Mouse (Mus musculus) neural tube, embryonic 12.5 days (tissue): ENCODE measurements at regions not wholly inside any gene's neighbourhood (a gene's known extent, or its start where the extent isn't known, plus 50 kb on each side); places are given as distances from the start of the nearest gene placed in this dataset.
"Not testable (repeated sequence)": the region's sequence is repeated elsewhere in the genome, so short reads cannot be mapped to it uniquely, and the experiment has no call there.

Source experiments
- ATAC-seq: fragments of 200-750 bp; cut with Nextera tagmentation; 2 replicates; pipeline ENCODE4 v1.8.0; 2017; ENCODE audit warnings: low read depth, mild to moderate bottlenecking, moderate TSS enrichment, moderate library complexity; ENCODE audit not compliant: low FRiP score
- H3K27ac ChIP-seq: fragments of 300-500 bp; sonication (generic); 2 replicates; pipeline ENCODE4 v1.5.1; 2016
- H3K27me3 ChIP-seq: fragments of 300-500 bp; sonication (generic); replicated peaks from 2 replicates; pipeline ENCODE4 v1.6.1; 2016; ENCODE audit warnings: mild to moderate bottlenecking
- H3K36me3 ChIP-seq: fragments of 300-500 bp; sonication (generic); 2 replicates; pipeline ENCODE4 v1.6.1; 2016; ENCODE audit warnings: mild to moderate bottlenecking
- H3K4me1 ChIP-seq: fragments of 300-500 bp; sonication (generic); 2 replicates; pipeline ENCODE4 v1.6.1; 2016
- H3K4me2 ChIP-seq: fragments of 300-500 bp; sonication (generic); replicated peaks from 2 replicates; pipeline ENCODE4 v1.6.1; 2016; ENCODE audit warnings: mild to moderate bottlenecking
- H3K4me3 ChIP-seq: fragments of 300-500 bp; sonication (generic); 2 replicates; pipeline ENCODE4 v1.5.1; 2016
- H3K9ac ChIP-seq: fragments of 300-500 bp; sonication (generic); 2 replicates; pipeline ENCODE4 v1.6.1; 2016; ENCODE audit warnings: mild to moderate bottlenecking
- H3K9me3 ChIP-seq: fragments of 300-500 bp; sonication (generic); 2 replicates; pipeline ENCODE4 v1.6.1; 2016; ENCODE audit warnings: mild to moderate bottlenecking
- WGBS: fragments of 180-500 bp; shearing (Covaris S2); methylation state at CpG from one replicate; pipeline ENCODE4 v1.1.7; 2016; 5-methylcytosine and 5-hydroxymethylcytosine counted together

GRCm38 (mm10) chr5:134046086-134046485 lies 53.4 kb upstream of the Castor2 start:
- 60% methylated on average over 6 of the region's 6 CpGs for WGBS
- Histone ChIP-seq H3K27ac (no peak overlapping the region), H3K4me2 (no peak overlapping the region), H3K9ac (no peak overlapping the region), H3K9me3 (no peaks in the 10 kb centered on the region), H3K27me3 (no peaks in the 10 kb centered on the region), H3K36me3 (no peaks in the 10 kb centered on the region), H3K4me3 (no peak overlapping the region), H3K4me1 (peaks cover 5% of the 10 kb centered on the region; the same call in 1 of the 2 replicates)
- ATAC-seq, result no peak

- not testable (repeated sequence) for H3K36me3 ChIP-seq, H3K27me3 ChIP-seq, H3K27ac ChIP-seq, H3K4me3 ChIP-seq, H3K9ac ChIP-seq, H3K4me1 ChIP-seq, H3K4me2 ChIP-seq, H3K9me3 ChIP-seq, ATAC-seq
- 81% methylated on average over 1 of the region's 2 CpGs for WGBS
Observed at GRCm38 (mm10) chr5:134042938-134043337, 56.6 kb upstream of the Castor2 start.

GRCm38 (mm10) chr5:134027316-134027966 lies 72.1 kb upstream of the Castor2 start:
- Histone ChIP-seq H3K4me1 (peaks cover 5% of the 10 kb centered on the region; the same call in 1 of the 2 replicates), H3K27me3 (no peaks in the 10 kb centered on the region), H3K27ac (0 out of 2 replicates have a peak overlapping the region, but pooled peaks have one; percentile 7), H3K4me2 (peak overlapping the region; percentile 27; the same call in 1 of the 2 replicates), H3K9me3 (no peaks in the 10 kb centered on the region), H3K9ac (no peak overlapping the region), H3K4me3 (no peak overlapping the region), H3K36me3 (no peaks in the 10 kb centered on the region)
- 27% methylated on average over 11 of the region's 11 CpGs for WGBS
- no peak for ATAC-seq

- Histone ChIP-seq H3K4me2 (no peak overlapping the region), H3K27me3 (no peaks in the 10 kb centered on the region), H3K4me3 (no peak overlapping the region), H3K27ac (no peak overlapping the region), H3K36me3 (no peaks in the 10 kb centered on the region), H3K9ac (no peak overlapping the region), H3K9me3 (0 out of 2 replicates have a peak, but pooled peaks cover 6% of the 10 kb centered on the region), H3K4me1 (peaks cover 11% of the 10 kb centered on the region)
- 57% methylated on average over 13 of the region's 13 CpGs for WGBS
- ATAC-seq, result no peak
Observed at GRCm38 (mm10) chr5:134019651-134020432, 79.7 kb upstream of the Castor2 start.

GRCm38 (mm10) chr5:134014257-134015163 lies 85.0 kb upstream of the Castor2 start:
- H3K9me3 ChIP-seq, result 0 out of 2 replicates have a peak, but pooled peaks cover 6% of the 10 kb centered on the region
- no peaks in the 10 kb centered on the region for H3K36me3 ChIP-seq
- H3K27ac ChIP-seq, result 0 out of 2 replicates have a peak overlapping the region, but pooled peaks have one; percentile 8
- no peak overlapping the region for H3K4me3 ChIP-seq
- H3K27me3 ChIP-seq, result no peaks in the 10 kb centered on the region
- peak overlapping the region; percentile 29 for H3K4me2 ChIP-seq
- WGBS, result 22% methylated on average over 13 of the region's 13 CpGs
- ATAC-seq, result peak; percentile 84
- H3K4me1 ChIP-seq, result peaks cover 26% of the 10 kb centered on the region
- H3K9ac ChIP-seq, result no peak overlapping the region

- Histone ChIP-seq H3K27me3 (no peaks in the 10 kb centered on the region; the same call in 1 of the 2 replicates), H3K4me3 (no peak overlapping the region), H3K27ac (no peak overlapping the region), H3K9ac (no peak overlapping the region), H3K4me2 (no peak overlapping the region), H3K9me3 (0 out of 2 replicates have a peak, but pooled peaks cover 4% of the 10 kb centered on the region), H3K36me3 (no peaks in the 10 kb centered on the region), H3K4me1 (peaks cover 25% of the 10 kb centered on the region)
- ATAC-seq, result no peak
- WGBS, result 85% methylated on average over 8 of the region's 8 CpGs
Observed at GRCm38 (mm10) chr5:134013206-134013605, 86.3 kb upstream of the Castor2 start.

- Histone ChIP-seq H3K4me3 (no peak overlapping the region), H3K4me2 (no peak overlapping the region), H3K27ac (no peak overlapping the region), H3K9ac (no peak overlapping the region), H3K4me1 (peaks cover 25% of the 10 kb centered on the region), H3K36me3 (no peaks in the 10 kb centered on the region), H3K9me3 (no peaks in the 10 kb centered on the region), H3K27me3 (no peaks in the 10 kb centered on the region; the same call in 1 of the 2 replicates)
- no peak for ATAC-seq
- 39% methylated on average over 14 of the region's 14 CpGs for WGBS
Observed at GRCm38 (mm10) chr5:134009843-134010242, 89.7 kb upstream of the Castor2 start.

GRCm38 (mm10) chr5:134007127-134007771 lies 92.3 kb upstream of the Castor2 start:
- H3K4me1 ChIP-seq, result peaks cover 16% of the 10 kb centered on the region
- H3K36me3 ChIP-seq, result no peaks in the 10 kb centered on the region
- peak; percentile 56 for ATAC-seq
- no peak overlapping the region for H3K27ac ChIP-seq
- 20% methylated on average over 3 of the region's 3 CpGs for WGBS
- no peak overlapping the region for H3K9ac ChIP-seq
- H3K4me3 ChIP-seq, result no peak overlapping the region
- no peaks in the 10 kb centered on the region for H3K9me3 ChIP-seq
- H3K27me3 ChIP-seq, result no peaks in the 10 kb centered on the region; the same call in 1 of the 2 replicates
- H3K4me2 ChIP-seq, result no peak overlapping the region

- 0 out of 2 replicates have a peak overlapping the region, but pooled peaks have one; percentile 13 for H3K4me3 ChIP-seq
- no peaks in the 10 kb centered on the region for H3K9me3 ChIP-seq
- H3K9ac ChIP-seq, result no peak overlapping the region
- no peaks in the 10 kb centered on the region; the same call in 1 of the 2 replicates for H3K27me3 ChIP-seq
- peaks cover 16% of the 10 kb centered on the region for H3K4me1 ChIP-seq
- no peak overlapping the region for H3K27ac ChIP-seq
- no peaks in the 10 kb centered on the region for H3K36me3 ChIP-seq
- H3K4me2 ChIP-seq, result peak overlapping the region; percentile 51
- WGBS, result 2% methylated on average over 14 of the region's 14 CpGs
- peak; percentile 84 for ATAC-seq
Observed at GRCm38 (mm10) chr5:134006470-134007126, 92.9 kb upstream of the Castor2 start.

- Histone ChIP-seq H3K9ac (no peak overlapping the region), H3K4me3 (no peak overlapping the region), H3K4me2 (no peak overlapping the region), H3K27me3 (no peaks in the 10 kb centered on the region; the same call in 1 of the 2 replicates), H3K9me3 (no peaks in the 10 kb centered on the region), H3K36me3 (no peaks in the 10 kb centered on the region), H3K4me1 (peaks cover 16% of the 10 kb centered on the region), H3K27ac (no peak overlapping the region)
- ATAC-seq, result no peak
- 27% methylated on average over 3 of the region's 3 CpGs for WGBS
Observed at GRCm38 (mm10) chr5:134006001-134006400, 93.5 kb upstream of the Castor2 start.

GRCm38 (mm10) chr5:134000100-134000499 lies 99.4 kb upstream of the Castor2 start:
- Histone ChIP-seq H3K9me3 (no peaks in the 10 kb centered on the region), H3K27me3 (no peaks in the 10 kb centered on the region), H3K4me1 (peaks cover 5% of the 10 kb centered on the region), H3K4me3 (no peak overlapping the region), H3K27ac (no peak overlapping the region), H3K9ac (no peak overlapping the region), H3K4me2 (no peak overlapping the region), H3K36me3 (no peaks in the 10 kb centered on the region)
- WGBS, result 5% methylated on average over 3 of the region's 3 CpGs
- ATAC-seq, result no peak
